Mouse (Mus musculus): ENCODE measurements around the gene Rhbdf1.

Rhbdf1 gene

DNA sequence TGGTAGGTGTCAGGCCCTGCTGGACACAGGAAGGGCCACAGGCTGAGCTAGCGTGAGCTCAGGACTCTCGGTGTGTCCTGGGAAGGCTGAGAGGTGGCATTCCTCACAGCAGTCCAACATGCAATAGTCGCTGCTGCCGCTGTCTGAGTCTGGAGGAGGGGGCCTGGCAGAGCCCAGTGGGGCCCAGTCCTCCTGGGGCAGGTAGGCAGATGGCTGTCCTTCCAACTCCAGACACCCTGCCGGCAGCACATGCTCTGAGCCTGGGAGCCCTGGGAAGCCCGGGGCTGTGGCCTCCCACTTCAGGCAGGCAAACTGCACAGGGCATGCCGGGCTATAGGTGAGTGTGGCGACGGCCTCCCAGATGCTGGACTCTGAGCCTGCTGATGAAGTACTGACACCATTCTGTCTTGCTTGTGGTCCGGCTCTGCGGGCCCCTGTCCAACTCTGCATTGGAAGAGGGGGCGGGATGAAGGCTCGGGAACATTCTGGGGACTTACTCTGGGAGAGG lies 31.4 kb downstream of the Rhbdf1 start:
- no peak for DNase-seq (ENCODE audit: low spot score)

DNA sequence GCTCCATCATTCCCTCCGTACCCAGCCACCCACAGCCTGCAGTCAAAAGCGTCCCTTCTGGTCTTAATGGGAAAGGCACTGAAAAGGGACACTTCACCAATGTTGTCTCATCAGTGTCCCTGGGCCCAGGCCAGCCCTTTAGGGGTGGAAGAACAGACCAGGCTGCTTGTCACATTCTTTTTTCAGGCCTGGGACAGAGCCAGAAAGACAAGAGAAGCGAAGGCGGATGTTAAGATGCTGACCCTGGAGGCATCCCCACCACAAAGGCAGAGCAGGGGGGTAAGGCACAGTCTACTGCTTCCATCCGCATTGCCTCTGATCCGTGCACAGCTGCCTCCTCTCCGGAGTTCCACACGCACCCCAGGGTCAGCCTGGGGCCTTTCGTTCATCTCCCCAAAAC lies 32.0 kb downstream of the Rhbdf1 start:
- DNase-seq (ENCODE audit: low spot score), result no peak

DNA sequence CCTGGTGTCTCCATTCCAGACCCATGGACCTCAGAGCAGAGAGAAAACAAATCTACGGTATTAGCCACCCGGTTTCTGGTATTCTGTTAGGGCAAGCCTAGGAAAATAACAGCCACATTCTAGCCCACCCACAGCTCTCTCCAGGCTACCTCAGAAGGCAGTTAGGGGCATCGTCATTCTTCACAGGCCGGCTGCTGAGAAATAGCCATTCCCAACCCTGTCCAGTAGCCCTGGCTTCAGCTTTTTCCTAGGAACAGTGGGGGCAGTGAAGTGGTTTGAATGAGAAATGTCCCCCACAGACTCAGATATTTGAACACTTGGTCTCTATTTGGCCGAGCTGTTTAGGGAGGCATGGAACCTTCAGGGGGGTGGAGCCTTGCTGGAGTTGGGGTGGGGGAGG lies 32.7 kb downstream of the Rhbdf1 start:
- DNase-seq (ENCODE audit: low spot score), result no peak

DNA sequence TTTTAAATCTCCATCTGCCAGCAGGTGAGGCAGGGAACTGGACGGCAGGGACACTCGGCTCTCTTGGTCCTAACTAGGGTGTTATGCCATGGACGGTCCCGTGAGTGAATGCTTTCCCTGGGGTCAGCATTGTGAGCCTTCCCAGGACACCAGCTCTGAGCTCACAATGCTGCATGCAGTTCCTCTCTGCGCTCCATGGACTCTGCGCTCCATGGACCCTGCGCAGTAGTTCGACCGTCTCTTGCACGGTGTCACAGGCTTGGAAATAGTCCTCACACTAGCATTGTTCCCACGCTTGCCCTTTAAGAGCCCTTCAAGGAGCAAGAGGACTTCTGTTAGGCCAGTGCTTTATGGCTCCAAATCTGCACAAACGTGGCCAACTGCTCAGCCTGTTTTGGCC lies 33.2 kb downstream of the Rhbdf1 start:
- no peak for DNase-seq (ENCODE audit: low spot score)

DNA sequence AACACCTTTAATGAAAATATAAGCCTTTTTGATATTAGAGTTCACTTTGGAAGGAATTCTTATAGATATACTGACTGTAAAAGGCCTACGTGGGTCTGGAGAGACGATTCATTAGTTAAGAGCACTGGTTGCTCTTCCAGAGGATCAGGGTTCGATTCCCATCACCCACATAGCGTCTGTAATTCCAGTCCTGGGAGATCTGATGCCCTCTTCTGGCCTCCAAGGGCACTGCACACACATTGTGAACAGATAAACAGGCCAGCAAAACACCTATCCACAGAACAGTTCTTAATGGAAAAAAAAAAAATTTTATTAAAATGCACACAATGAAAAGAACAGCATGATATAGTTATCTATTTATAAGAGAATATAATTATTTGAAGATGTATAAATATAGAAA lies 34.8 kb downstream of the Rhbdf1 start:
- no peak for DNase-seq (ENCODE audit: low spot score)

DNA sequence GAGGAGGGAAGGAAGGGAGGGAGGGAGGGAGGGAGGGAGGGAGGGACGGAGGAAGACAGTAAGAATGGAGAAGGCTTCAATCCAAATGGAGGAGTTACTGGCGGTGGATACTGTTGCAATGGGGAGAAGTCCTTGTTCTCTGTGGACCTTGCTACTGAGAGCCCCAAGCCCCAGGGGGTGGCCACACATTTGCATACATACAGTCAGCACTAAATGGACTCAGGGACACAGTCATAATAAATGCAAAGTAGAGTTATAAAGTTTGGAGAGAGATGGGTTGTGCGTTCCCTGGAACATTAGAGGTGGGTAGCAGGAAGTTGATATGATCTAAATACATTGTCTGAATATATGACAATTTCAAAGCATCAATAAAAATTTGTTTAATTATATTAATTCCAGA lies 36.1 kb downstream of the Rhbdf1 start:
- DNase-seq (ENCODE audit: low spot score), result no peak

DNA sequence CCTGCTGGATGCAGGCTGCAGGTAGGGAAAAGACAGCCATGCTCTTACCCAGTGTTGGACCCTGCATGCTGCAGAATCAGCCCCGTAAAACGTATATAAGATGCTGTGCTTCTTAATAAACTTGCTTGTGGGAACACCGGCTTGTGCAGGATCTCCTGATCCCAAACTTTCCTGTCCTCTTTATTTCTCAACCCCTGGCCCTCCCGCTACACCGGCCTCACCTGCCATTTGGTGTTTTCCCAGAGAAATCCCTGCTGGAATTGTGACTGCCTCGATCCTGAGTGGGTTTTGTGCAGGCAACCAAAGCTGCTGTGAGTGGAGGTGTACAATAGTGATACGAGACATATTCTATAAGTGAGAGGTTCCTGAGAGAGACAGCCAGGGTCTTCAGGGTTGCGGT lies 37.6 kb downstream of the Rhbdf1 start:
- no peak for DNase-seq (ENCODE audit: low spot score)

DNA sequence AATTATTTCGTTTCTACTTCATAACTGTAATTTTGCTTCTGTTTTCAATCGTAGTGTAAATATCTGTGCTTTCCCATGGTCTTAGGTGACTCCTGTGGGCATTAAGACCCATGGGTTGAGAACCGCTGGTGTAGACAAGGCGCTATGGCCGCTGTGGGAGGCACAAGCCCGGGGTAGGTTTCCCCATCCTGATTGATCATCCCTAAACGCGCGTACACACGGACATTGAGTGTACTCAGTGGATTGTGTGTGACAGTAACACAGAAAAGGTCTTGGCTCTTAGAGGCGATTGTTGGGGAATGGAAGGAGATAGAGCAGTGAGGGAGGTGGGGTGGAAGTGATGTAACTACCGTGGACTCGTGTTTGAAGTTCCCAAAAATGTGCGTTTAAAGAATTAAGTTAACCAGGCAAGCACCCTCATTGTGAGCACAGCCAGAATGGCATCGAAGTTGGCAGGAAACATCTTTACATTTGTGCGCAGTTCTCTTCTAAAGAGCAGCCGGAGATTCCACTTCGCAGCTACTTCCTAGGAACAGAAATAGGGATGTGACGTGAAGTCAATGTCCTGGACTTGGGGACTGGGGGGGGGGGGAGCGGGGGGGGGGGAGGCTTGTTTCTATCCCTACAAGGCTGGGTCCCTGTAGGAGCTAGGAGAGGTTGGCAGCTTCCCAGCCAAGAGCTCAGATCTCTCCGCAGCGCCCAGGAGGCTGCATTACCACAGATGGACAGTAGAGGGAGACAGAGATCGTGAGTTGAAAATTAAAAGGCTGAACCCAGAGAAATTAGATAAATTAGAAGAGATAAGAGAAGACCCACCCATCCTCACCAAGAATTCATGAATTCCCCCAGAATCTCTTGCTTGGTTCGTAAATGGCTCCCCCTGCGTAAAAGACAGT lies 39.9 kb downstream of the Rhbdf1 start:
- DNase-seq (ENCODE audit: low spot score), result peak; percentile 60

DNA sequence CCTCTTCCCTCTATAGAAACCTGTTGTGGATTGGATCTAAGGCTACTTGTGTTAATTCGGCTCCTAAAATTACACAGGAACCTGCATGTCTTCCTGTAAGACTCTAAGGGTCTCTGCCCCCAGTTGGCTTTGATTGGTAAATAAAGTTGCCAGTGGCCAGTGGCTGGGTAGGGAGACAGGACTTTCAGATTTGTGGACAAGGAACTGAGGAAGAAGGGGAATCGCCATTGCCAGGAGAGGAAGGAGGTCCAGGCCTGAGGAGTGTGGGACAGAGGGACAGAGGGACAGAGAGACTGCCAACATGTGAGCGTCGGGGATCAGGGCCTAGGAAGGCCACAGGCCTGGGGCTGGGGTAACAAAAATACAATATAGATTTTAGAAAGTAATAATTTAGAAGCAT lies 40.9 kb downstream of the Rhbdf1 start:
- no peak for DNase-seq (ENCODE audit: low spot score)

DNA sequence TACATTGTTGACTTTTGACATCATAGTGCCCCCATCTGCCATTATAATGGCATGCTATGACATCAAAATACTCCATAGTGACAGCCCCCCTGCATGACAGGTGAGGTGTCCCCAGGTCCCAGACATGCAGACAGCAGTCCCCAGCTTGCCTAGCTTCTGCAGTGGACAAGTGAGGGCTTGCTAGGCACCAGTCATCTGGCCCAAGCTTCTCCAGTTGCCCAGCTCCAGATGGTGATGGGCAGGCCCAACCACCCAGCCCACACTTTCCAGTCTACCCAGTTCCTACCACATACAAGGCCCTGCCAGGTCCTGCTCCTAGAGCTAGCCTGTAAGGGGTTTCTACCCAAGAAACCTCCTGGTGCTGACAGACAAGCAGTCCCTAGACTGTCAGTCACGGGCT lies 43.6 kb downstream of the Rhbdf1 start:
- no peak for DNase-seq (ENCODE audit: low spot score)

DNA sequence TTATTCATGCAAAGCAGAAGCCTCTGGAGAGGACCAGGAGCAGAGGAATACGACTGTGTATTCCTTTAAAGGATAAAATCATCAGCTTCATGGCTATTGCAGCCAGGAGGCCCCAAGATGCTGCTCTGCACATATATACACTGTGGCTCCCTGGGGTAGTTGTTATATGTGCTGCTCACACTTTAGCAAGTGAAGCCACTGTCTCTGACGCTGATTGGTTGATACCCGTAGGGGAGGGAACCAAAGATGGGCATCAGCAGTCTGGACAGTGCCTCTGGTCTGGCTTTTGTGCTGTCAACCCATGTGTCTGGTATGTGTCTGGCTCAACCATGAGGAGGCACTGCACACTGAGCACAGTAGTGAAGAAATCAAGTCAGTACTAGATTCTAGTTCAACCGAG lies 55.4 kb downstream of the Rhbdf1 start:
- DNase-seq (ENCODE audit: low spot score), result no peak

DNA sequence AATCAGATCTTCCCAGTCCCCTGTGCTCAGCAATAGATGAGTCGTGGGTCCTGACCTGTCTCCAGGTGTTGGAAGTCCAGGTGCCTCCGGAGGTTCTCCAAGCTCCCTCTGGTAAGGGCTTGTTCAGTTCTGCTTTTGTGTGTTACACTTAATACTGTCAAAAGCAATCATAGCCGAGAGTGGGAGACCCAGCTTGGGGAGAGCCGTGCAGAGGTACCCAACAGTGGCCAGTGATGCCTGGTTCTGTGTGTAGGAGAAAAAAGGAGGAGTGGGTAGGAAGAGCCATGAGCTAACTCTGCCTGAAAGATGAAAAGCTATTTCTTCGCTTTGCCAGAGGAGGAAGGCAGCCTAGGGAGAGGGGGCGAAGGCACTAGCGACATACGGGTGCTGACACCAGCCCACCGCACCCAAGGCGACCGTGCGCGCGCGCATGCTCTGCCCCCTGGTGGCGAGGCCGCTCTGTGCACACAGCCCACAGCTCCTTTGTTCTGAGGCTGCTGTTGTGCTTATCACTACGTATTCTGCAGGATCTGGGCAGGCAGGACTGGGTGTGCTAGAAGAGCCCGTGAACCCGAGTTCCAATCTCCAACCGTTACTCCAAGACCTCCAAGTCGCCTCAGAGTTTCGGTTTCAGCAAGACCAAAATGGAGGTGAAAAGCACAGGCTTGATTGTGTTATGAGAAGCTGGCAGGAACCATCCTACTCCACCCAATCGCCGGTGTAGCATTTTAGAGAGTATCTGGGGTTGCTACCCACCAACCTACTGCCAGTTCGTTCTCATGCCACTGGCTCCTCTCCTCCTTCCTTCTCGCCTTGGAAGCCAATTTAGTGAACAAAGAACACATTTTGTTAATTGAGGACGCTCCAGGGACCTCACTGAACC lies 59.9 kb downstream of the Rhbdf1 start:
- DNase-seq (ENCODE audit: low spot score), result peak; percentile 83

DNA sequence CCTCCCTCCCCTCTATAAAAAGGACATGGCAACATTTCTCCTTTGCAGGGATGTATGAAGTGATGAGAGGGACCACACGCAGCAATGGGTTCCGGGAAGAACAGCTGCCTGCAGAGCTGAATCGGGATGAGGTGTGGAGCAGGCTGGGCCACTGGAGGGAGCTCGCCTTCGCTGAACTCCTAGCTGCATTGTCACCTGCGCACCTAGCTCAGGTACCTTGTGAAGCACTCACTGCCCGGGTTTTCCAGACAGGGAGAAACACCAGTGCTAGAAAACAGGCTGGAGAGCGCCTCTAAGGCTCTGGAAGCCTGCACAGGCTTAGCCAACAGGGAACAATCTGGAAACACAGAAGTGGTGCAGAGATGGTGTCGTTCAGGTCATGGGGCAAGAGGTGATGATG lies 60.6 kb downstream of the Rhbdf1 start:
- DNase-seq (ENCODE audit: low spot score), result no peak

DNA sequence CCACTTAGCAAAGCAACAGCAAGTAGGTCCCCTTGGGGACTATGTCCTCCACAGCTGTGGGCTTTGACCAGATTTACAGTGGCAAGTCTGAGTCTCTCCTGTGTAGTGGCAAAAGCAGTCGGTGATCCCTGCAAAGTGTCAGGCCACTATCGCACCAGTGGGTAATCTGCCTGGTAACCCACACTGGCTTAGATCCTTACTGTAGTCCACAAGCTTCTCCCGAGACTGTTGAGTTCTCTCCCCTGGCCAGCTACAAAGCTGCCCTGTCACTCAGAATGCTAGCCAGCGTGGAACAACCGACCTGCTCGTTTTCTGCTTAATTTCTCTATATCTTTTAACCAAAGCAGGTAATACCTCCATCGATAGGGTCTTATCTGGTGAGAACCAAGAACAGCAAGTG lies 61.8 kb downstream of the Rhbdf1 start:
- no peak for DNase-seq (ENCODE audit: low spot score)

Measured in T-cell, adult 2 months (primary cell).